Mouse (Mus musculus) adrenal gland, adult (tissue): Measurements from ENCODE around the gene Cd86.
A peak's percentile ranks its signal among the peaks of the same experiment; 100 is the strongest.

Source experiments
- DNase-seq, 2 experiments: peaks; one replicate each; pipeline ENCODE4 v3.0.0; 2022 to 2023; ENCODE audit warnings: low spot score in 1 of 2; ENCODE audit not compliant: inconsistent age in 2 of 2

Cd86 gene

DNA sequence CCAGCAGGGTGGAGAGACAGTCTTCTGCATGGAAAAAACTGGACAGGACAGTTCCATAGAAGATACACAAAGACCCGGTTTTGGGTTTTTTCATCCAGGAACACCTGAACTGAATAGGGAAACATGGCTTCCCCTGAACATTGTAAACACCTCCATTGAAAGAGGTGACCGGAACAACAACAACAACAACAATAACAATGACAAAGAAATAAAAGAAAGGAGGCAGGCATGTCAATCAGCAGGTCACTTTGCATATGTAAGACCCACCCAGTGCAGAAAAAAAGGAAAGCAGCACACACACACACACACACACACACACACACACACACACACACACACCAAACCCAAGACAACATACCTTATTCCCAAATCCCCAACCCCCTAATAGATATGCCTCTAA, 52.2 kb downstream of the Cd86 start:
- no peak for DNase-seq

DNA sequence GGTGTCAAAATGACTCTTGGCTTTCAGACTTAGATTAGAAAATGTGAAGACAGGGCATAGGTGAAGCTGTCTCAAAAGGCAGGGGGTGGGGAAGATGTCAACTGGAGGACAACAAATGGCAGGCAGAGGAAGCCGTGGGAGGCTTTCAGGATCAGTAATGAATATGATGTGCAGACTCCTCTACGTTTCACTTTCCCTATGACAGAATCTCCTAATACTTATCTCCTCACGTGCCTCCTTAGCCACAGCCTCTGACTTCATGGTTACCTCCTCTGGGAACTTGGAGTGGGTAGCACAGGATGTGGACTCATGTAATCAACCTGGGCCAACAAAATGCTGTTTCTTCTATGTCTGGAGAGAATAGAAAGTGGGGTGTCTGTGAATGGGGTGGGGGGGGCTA, 63.2 kb downstream of the Cd86 start:
- DNase-seq = no peak

DNA sequence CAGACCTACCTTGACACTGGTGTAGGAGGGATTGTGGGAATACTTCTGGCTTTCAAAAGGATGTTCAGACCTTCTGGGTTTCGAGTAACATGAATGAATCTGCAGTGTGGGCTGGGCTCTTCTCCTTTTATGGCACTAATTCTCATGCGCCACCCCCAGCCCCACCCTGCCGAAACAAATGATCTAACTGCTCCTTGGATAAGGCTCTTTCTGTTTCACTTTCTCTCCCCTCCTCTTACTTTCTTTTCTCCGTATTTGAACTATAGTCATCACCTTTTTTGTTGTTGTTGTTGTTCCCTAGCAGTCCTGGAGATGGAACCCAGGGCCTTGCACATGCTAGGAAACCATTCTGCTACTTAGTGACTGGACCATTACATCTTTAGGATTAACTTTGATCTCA, 67.6 kb downstream of the Cd86 start:
- no peak for DNase-seq

DNA sequence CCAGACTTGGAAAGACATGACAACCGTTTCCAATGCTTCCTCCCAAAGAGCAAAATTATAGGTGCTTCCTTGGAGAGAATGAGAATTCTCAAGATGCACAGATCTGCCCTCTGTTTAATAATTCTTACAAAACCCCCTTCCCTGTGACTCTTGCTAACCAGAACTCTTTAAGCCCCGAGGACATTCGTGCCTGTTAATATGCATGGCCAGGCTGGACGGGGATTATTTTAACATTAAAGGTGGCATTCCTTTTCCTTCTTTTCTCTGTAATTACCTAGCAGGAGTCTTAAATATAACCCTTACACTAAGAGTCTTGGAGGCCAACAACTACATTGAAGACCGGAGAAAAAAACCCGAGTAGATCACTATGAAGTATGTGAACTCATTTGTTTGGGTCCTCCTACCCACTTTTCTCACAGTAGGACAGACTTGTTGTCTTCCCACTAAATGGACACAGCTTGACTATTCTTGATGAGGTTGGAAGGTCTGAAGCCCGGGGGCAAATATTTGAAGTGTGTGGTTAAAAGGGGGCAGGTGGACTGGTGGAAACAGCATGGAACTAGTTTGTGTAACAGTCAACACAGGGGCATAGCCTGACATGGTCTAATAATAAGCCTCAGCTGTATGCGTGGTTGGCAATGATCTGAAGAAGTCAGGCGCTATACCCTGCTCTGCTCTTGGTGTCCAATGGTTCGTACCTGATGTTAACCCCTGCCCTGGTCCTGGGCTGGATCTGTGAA, 69.0 kb downstream of the Cd86 start:
- no peak for DNase-seq

DNA sequence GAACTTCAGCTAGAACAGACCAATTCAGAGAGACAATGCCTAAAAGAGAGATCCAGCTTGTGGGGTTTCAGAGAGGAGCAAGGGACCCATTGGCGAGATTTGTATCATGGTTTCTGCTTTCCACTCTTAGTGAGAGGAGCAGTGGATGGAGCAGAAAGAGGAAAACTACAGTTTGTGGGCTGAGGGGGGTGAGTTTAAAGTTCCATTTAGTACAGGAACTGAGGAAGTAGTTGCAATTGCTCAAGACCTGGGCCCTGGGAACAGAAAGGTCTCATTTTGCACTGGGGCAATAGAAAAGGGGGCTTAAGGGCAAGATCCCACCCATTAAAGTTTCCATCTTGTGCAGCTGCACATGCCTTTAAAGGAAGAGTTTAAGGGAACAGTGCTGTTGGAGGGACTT, 76.0 kb downstream of the Cd86 start:
- no peak for DNase-seq

DNA sequence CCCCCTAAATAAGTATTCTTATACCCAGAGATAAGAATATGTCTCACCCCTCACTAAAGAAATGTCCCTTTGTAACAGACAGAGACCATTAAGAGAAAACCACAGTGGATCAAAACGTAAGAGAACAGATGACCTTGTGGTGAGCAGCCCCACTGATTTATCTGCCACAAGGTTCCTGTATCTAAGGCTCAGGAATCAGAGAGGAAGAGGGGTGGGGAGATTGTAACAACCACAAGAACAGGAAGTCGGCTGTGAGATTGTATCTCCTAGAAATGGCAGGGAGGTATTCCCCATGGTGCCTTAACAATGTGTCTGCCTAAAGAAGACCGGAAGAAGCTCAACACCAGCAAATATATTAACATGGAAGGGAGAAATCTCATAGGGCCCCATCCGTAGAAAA, 77.9 kb downstream of the Cd86 start:
- DNase-seq = no peak

DNA sequence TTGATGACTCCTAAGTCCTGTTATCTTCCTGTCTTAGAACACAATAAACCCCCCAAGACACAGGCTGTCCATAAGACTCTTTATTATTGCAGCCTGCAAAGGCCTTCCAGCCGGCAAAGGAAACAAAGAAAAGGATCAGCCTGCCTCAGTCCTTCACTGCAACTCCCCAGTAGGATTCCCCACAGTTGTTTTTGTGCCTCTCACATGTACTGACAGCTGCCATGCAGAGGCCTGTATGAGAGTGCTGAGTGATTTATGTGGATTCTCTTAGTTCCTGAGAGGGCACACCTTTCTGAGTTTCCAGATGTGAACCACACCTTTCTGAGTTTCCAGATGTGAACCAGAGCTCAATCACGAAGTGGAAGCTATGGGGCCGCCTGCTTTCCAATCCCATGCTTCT, 83.8 kb downstream of the Cd86 start:
- DNase-seq = no peak

DNA sequence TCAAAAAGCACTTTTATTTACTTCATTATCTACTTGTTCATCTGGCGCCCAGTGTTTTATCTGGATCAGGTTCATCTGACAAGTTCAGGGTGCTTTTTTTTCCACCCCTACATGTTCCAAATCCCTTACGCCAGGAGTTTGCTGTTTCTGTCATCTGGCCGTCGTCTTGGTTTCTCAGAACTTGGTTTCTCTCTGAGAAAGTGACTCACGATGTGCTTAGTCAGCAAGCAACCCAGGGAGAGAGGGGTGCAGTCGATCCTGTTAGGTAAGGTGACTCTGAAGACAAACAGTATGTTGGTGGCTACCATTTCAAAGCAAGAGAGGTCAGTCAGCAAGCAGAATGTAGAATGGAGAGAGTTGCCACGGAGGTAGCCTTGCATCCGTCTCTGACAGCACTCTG, 93.9 kb downstream of the Cd86 start:
- DNase-seq = peak in 1 of 2 experiments; percentile 52

DNA sequence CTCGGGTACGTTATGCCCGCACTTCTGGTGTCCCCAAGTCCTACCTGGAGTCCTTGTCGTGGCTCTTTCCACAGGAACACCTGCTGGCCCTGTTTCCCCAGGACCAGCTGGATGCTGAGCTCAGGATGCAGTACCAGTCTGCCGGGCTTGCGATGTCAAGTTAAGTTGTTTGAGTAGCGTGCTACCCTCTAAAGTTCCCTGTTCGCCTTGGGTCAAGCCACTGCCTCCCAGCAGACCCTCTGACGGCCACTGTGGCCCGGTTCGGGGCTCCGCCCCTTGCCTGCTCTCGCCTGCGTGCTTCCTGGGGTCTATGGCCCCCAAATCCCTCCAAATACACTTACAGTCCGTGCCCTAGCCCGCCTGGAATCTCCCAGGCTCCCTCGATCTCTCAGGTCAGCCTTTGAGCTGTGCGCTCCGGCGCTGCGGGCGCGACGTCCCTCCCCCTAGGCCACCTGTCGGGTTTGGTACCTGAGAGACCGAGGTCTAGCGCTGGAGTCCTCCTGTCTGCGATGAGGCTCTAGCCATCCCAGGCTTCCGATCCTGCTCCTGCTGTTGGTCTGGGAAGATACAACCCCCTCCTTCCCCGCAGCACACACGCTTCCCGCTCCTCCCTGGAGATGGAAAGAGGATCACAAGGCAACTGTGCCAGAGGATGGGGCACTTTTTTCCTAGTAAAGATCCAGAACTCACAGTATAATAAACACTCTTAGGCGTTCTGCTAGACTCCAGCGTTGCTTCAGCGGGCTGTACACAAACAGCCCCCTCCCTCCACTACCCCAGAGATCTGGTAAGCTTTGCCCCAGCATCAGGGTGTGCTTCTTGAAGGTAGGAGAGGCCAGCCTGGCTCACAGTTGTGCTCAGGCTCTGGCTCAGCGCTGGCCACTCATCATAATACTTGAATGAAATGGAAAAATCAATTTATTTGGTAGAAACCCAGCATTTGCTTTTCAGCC, 104.2 kb downstream of the Cd86 start, which contains the start of gene Casr:
Casr (minus strand) TSS at position 756 of the 953 bp plus-strand sequence.
- no peak for DNase-seq

DNA sequence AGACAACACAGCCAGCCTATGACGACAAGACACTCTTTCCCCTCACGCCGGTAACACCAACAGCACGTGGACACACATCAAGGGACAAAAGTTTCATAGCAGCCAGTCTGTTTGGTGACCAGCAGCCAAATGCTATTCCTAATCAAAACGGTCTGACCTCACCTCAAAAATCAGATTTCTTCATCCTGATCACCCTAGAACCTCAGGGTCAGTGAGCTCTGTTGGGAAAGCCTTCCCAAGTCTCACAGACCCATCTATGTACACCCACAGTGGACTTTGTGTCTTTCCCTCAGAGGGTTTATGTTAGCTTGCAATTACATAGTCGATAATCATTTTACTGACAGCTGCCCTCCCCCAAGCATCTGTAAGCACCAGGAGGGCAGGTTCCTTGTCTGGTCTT, 106.3 kb downstream of the Cd86 start:
- no peak for DNase-seq

DNA sequence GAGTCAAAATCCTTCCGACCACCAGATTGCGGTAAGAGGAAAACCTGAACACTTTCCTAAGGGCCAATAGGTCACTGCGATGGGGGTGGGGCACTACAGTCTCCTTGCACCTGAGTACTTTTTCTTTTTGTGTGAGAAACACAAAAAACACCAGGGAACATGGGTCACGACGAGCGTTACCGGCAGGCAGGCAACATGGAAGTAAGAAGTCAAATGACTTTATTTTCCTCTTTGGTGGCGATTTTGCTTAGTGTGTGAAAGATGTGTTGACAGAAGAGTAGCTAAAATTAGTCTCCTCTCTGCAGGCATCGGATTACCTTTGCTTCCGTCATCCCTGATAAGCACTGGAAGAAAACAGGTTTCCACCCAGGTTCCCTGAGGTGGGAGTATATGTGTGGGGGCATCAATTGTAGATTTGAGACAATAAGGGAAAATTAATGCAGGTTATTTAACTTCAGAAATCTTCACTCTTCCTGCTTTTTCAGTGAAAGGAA, 110.2 kb downstream of the Cd86 start:
- DNase-seq = no peak
